Mouse (Mus musculus): ENCODE data around the gene Arl5c. TPM values are rescaled to one million over a fixed set of nuclear protein-coding genes. Genes with fewer than 3 reads are reported as not detected.

The Arl5c gene
- polyA plus RNA-seq, 1 experiment from 2014 or later = 4.6 TPM

DNA sequence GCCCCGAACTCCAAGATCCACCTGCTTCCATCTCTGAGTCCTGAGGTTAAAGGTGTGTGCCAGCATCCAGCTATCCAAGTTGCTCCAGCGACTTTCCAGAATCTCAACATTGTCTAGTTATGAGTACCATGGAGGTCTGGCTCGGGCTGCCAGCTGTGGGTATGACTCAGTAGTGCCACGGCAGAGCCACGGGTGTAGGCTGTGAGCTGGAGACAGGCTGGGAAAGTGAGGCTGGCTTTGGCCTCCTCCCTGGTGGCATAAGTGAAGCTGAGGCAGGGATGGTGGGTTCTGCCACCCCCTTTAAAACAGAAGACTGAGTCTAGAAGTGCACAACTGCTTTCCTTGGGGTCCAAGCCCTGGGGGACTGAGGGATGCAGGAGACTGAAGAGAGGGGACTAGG is 38.1 kb upstream of the Arl5c start:
- 80% methylated on average over 5 of the region's 5 CpGs for WGBS
- no peak for ATAC-seq (replicated peaks; ENCODE audit: insufficient number of reproducible peaks, low FRiP score, low TSS enrichment, low read depth)

GRCm38 (mm10) chr11:98031443-98031770 is 35.4 kb upstream of the Arl5c start:
- Histone ChIP-seq H3K9ac (replicated peaks; ENCODE audit: low read length) (no peak overlapping the region), H3K27me3 (ENCODE audit: control insufficient read depth, insufficient read depth, low read length) (peaks cover 2% of the 10 kb centered on the region), H3K4me3 (ENCODE audit: low read depth, low read length) (no peak overlapping the region), H3K4me2 (ENCODE audit: low read depth, low read length) (no peak overlapping the region), H3K36me3 (replicated peaks; ENCODE audit: control insufficient read depth, insufficient read depth, low read depth, low read length) (peaks cover 9% of the 10 kb centered on the region), H3K27ac (replicated peaks; ENCODE audit: low read depth, low read length) (no peak overlapping the region), H3K9me3 (replicated peaks; ENCODE audit: control insufficient read depth, low read length) (no peaks in the 10 kb centered on the region), H3K4me1 (ENCODE audit: control insufficient read depth, insufficient read depth, low read length) (peaks cover 4% of the 10 kb centered on the region)
- DNase-seq (ENCODE audit: low spot score) = peak; percentile 92
- ATAC-seq (replicated peaks; ENCODE audit: insufficient number of reproducible peaks, low FRiP score, low TSS enrichment, low read depth) = 0 out of 2 replicates have a peak, but pooled peaks have one; percentile 46
- WGBS = 9% methylated on average over 5 of the region's 5 CpGs

More for the DNA sequence above, 38.1 kb upstream of the Arl5c start:
- no peak for DNase-seq (ENCODE audit: low spot score)
- Histone ChIP-seq H3K9me3 (replicated peaks; ENCODE audit: control insufficient read depth, low read length) (no peaks in the 10 kb centered on the region), H3K27me3 (ENCODE audit: control insufficient read depth, insufficient read depth, low read length) (peaks cover 5% of the 10 kb centered on the region), H3K36me3 (replicated peaks; ENCODE audit: control insufficient read depth, insufficient read depth, low read depth, low read length) (peaks cover 5% of the 10 kb centered on the region), H3K27ac (replicated peaks; ENCODE audit: low read depth, low read length) (no peak overlapping the region), H3K4me1 (ENCODE audit: control insufficient read depth, insufficient read depth, low read length) (peaks cover 4% of the 10 kb centered on the region), H3K4me2 (ENCODE audit: low read depth, low read length) (no peak overlapping the region), H3K4me3 (ENCODE audit: low read depth, low read length) (no peak overlapping the region), H3K9ac (replicated peaks; ENCODE audit: low read length) (no peak overlapping the region)

GRCm38 (mm10) chr11:98030701-98031442 is 34.9 kb upstream of the Arl5c start:
- H3K4me1 ChIP-seq (ENCODE audit: control insufficient read depth, insufficient read depth, low read length) = peaks cover 4% of the 10 kb centered on the region
- no peak for DNase-seq (ENCODE audit: low spot score)
- no peak overlapping the region for H3K4me3 ChIP-seq (ENCODE audit: low read depth, low read length)
- peaks cover 9% of the 10 kb centered on the region for H3K36me3 ChIP-seq (replicated peaks; ENCODE audit: control insufficient read depth, insufficient read depth, low read depth, low read length)
- H3K9ac ChIP-seq (replicated peaks; ENCODE audit: low read length) = no peak overlapping the region
- H3K9me3 ChIP-seq (replicated peaks; ENCODE audit: control insufficient read depth, low read length) = no peaks in the 10 kb centered on the region
- no peak for ATAC-seq (replicated peaks; ENCODE audit: insufficient number of reproducible peaks, low FRiP score, low TSS enrichment, low read depth)
- 49% methylated on average over 5 of the region's 5 CpGs for WGBS
- no peaks in the 10 kb centered on the region; the same call in 1 of the 2 replicates for H3K27me3 ChIP-seq (ENCODE audit: control insufficient read depth, insufficient read depth, low read length)
- no peak overlapping the region for H3K4me2 ChIP-seq (ENCODE audit: low read depth, low read length)
- H3K27ac ChIP-seq (replicated peaks; ENCODE audit: low read depth, low read length) = no peak overlapping the region

GRCm38 (mm10) chr11:98027785-98028184 is 31.8 kb upstream of the Arl5c start:
- Histone ChIP-seq H3K4me1 (ENCODE audit: control insufficient read depth, insufficient read depth, low read length) (peaks cover 3% of the 10 kb centered on the region; the same call in 1 of the 2 replicates), H3K4me3 (ENCODE audit: low read depth, low read length) (peak overlapping the region; percentile 99), H3K27me3 (ENCODE audit: control insufficient read depth, insufficient read depth, low read length) (no peaks in the 10 kb centered on the region), H3K9me3 (replicated peaks; ENCODE audit: control insufficient read depth, low read length) (no peaks in the 10 kb centered on the region), H3K36me3 (replicated peaks; ENCODE audit: control insufficient read depth, insufficient read depth, low read depth, low read length) (peaks cover 9% of the 10 kb centered on the region), H3K27ac (replicated peaks; ENCODE audit: low read depth, low read length) (no peak overlapping the region), H3K4me2 (ENCODE audit: low read depth, low read length) (peak overlapping the region; percentile 74), H3K9ac (replicated peaks; ENCODE audit: low read length) (peak overlapping the region; percentile 99)
- DNase-seq (ENCODE audit: low spot score) (no peak), ATAC-seq (replicated peaks; ENCODE audit: insufficient number of reproducible peaks, low FRiP score, low TSS enrichment, low read depth) (no peak)
- 26% methylated on average over 7 of the region's 7 CpGs for WGBS

GRCm38 (mm10) chr11:98027297-98027688 is 31.3 kb upstream of the Arl5c start:
- DNase-seq (ENCODE audit: low spot score) (no peak), ATAC-seq (replicated peaks; ENCODE audit: insufficient number of reproducible peaks, low FRiP score, low TSS enrichment, low read depth) (no peak; the same call in 1 of the 2 replicates)
- no peaks in the 10 kb centered on the region for H3K9me3 ChIP-seq (replicated peaks; ENCODE audit: control insufficient read depth, low read length)
- peaks cover 3% of the 10 kb centered on the region; the same call in 1 of the 2 replicates for H3K4me1 ChIP-seq (ENCODE audit: control insufficient read depth, insufficient read depth, low read length)
- peaks cover 9% of the 10 kb centered on the region for H3K36me3 ChIP-seq (replicated peaks; ENCODE audit: control insufficient read depth, insufficient read depth, low read depth, low read length)
- no peaks in the 10 kb centered on the region for H3K27me3 ChIP-seq (ENCODE audit: control insufficient read depth, insufficient read depth, low read length)
- peak overlapping the region; percentile 74 for H3K4me2 ChIP-seq (ENCODE audit: low read depth, low read length)
- peak overlapping the region; percentile 99 for H3K4me3 ChIP-seq (ENCODE audit: low read depth, low read length)
- H3K9ac ChIP-seq (replicated peaks; ENCODE audit: low read length) = peak overlapping the region; percentile 99
- H3K27ac ChIP-seq (replicated peaks; ENCODE audit: low read depth, low read length) = peak overlapping the region; percentile 71
- under 1% methylated on average over 18 of the region's 18 CpGs for WGBS

GRCm38 (mm10) chr11:98026570-98027296 is 30.8 kb upstream of the Arl5c start, which contains the start of gene Rpl19:
Rpl19 (plus strand) TSS chr11:98026710.
- peak; percentile 55 for ATAC-seq (replicated peaks; ENCODE audit: insufficient number of reproducible peaks, low FRiP score, low TSS enrichment, low read depth)
- under 1% methylated on average over 65 of the region's 69 CpGs for WGBS

DNA sequence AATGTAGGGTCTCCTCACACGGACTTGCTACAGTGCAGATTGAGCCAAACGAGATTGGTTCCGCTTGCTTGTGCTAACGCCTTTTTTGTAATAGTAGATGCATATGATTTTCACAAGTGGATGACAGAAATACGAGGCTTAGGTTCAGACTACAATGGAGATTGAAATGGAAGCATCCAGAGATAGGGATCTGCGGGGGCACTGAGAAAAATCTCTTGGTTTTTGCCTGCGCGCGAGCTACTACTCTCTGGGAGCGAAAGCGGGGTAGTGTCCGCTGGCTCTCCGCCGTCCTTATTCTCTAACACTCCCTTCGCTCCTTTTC is 30.2 kb upstream of the Arl5c start:
- Histone ChIP-seq H3K4me3 (ENCODE audit: low read depth, low read length) (peak overlapping the region; percentile 99), H3K27me3 (ENCODE audit: control insufficient read depth, insufficient read depth, low read length) (no peaks in the 10 kb centered on the region), H3K4me1 (ENCODE audit: control insufficient read depth, insufficient read depth, low read length) (peaks cover 6% of the 10 kb centered on the region; the same call in 1 of the 2 replicates), H3K4me2 (ENCODE audit: low read depth, low read length) (peak overlapping the region; percentile 74), H3K36me3 (replicated peaks; ENCODE audit: control insufficient read depth, insufficient read depth, low read depth, low read length) (peaks cover 9% of the 10 kb centered on the region), H3K9me3 (replicated peaks; ENCODE audit: control insufficient read depth, low read length) (no peaks in the 10 kb centered on the region), H3K27ac (replicated peaks; ENCODE audit: low read depth, low read length) (peak overlapping the region; percentile 71), H3K9ac (replicated peaks; ENCODE audit: low read length) (peak overlapping the region; percentile 99)
- ATAC-seq (replicated peaks; ENCODE audit: insufficient number of reproducible peaks, low FRiP score, low TSS enrichment, low read depth) (no peak), DNase-seq (ENCODE audit: low spot score) (no peak)
- 5% methylated on average over 15 of the region's 15 CpGs for WGBS

More at GRCm38 (mm10) chr11:98026570-98027296, 30.8 kb upstream of the Arl5c start, which contains the start of gene Rpl19:
- H3K4me2 ChIP-seq (ENCODE audit: low read depth, low read length) = peak within 1 kb of the TSS; percentile 74
- H3K27ac ChIP-seq (replicated peaks; ENCODE audit: low read depth, low read length) = peak within 1 kb of the TSS; percentile 71
- H3K4me3 ChIP-seq (ENCODE audit: low read depth, low read length) = peak within 1 kb of the TSS; percentile 99
- H3K27me3 ChIP-seq (ENCODE audit: control insufficient read depth, insufficient read depth, low read length) = no peaks in the 10 kb centered on the region
- peak within 1 kb of the TSS; percentile 99 for H3K9ac ChIP-seq (replicated peaks; ENCODE audit: low read length)
- no peaks in the 10 kb centered on the region for H3K9me3 ChIP-seq (replicated peaks; ENCODE audit: control insufficient read depth, low read length)
- H3K4me1 ChIP-seq (ENCODE audit: control insufficient read depth, insufficient read depth, low read length) = peaks cover 3% of the 10 kb centered on the region; the same call in 1 of the 2 replicates
- peak; percentile 94 for DNase-seq (ENCODE audit: low spot score)
- H3K36me3 ChIP-seq (replicated peaks; ENCODE audit: control insufficient read depth, insufficient read depth, low read depth, low read length) = peaks cover 9% of the 10 kb centered on the region

DNA sequence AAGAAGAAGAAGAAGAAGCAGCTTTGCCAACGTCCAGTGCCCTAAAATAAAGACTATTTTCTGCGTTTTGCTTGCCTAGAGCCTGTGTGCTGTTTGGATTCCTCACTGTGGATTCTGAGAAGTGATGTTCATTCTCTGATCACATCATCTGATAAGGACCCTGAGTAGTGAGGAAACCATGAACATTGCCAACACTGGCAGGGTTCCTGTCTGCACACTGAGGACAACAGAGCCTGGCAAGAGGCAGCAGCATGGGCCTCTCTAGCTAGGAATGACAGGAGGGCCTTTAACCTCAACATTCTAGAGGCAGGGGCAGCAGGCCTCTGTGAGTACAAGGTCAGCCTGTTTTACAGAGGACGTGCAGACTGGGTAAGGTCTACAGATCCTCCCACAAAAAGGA is 28.5 kb upstream of the Arl5c start:
- no peaks in the 10 kb centered on the region for H3K27me3 ChIP-seq (ENCODE audit: control insufficient read depth, insufficient read depth, low read length)
- 92% methylated on average over 3 of the region's 3 CpGs for WGBS
- DNase-seq (ENCODE audit: low spot score) (no peak), ATAC-seq (replicated peaks; ENCODE audit: insufficient number of reproducible peaks, low FRiP score, low TSS enrichment, low read depth) (no peak)
- no peak overlapping the region for H3K4me2 ChIP-seq (ENCODE audit: low read depth, low read length)
- no peak overlapping the region for H3K9ac ChIP-seq (replicated peaks; ENCODE audit: low read length)
- peaks cover 7% of the 10 kb centered on the region for H3K36me3 ChIP-seq (replicated peaks; ENCODE audit: control insufficient read depth, insufficient read depth, low read depth, low read length)
- H3K4me3 ChIP-seq (ENCODE audit: low read depth, low read length) = no peak overlapping the region
- H3K9me3 ChIP-seq (replicated peaks; ENCODE audit: control insufficient read depth, low read length) = no peaks in the 10 kb centered on the region
- peaks cover 15% of the 10 kb centered on the region for H3K4me1 ChIP-seq (ENCODE audit: control insufficient read depth, insufficient read depth, low read length)
- no peak overlapping the region for H3K27ac ChIP-seq (replicated peaks; ENCODE audit: low read depth, low read length)
